Mouse (Mus musculus): ENCODE data around the gene Psmd5.

GRCm38 (mm10) chr2:34895503-34896113, 20.8 kb upstream of the Psmd5 start:
- TF ChIP-seq GATA1 (IDR thresholded peaks at IDR 0.05; ENCODE audit: low read length) (no peak), TAL1 (IDR thresholded peaks at IDR 0.05; ENCODE audit: low read length) (no peak)

Measured in erythroblast, embryonic 14.5 days (primary cell).